Mouse (Mus musculus): ENCODE measurements around the gene Mansc4.

Gene Mansc4

GRCm38 (mm10) chr6:147079919-147080318 is 6.9 kb downstream of the Mansc4 start:
- DNase-seq (ENCODE audit: low spot score): no peak

- DNase-seq (ENCODE audit: low spot score): no peak
These were observed 10.0 kb downstream of the Mansc4 start for GRCm38 (mm10) chr6:147076878-147077277.

- no peak for DNase-seq (ENCODE audit: low spot score)
These were observed 10.9 kb downstream of the Mansc4 start for GRCm38 (mm10) chr6:147075808-147076387.

- no peak for DNase-seq (ENCODE audit: low spot score)
These were observed 21.9 kb downstream of the Mansc4 start for GRCm38 (mm10) chr6:147064944-147065261.

GRCm38 (mm10) chr6:147064226-147064943 is 22.4 kb downstream of the Mansc4 start:
- DNase-seq (ENCODE audit: low spot score): no peak

GRCm38 (mm10) chr6:147062694-147063093 is 24.1 kb downstream of the Mansc4 start:
- no peak for DNase-seq (ENCODE audit: low spot score)

- no peak for DNase-seq (ENCODE audit: low spot score)
These were observed 24.8 kb downstream of the Mansc4 start for GRCm38 (mm10) chr6:147062034-147062433.

- DNase-seq (ENCODE audit: low spot score): no peak
These were observed 25.2 kb downstream of the Mansc4 start for GRCm38 (mm10) chr6:147061630-147062029.

GRCm38 (mm10) chr6:147059326-147059725 is 27.5 kb downstream of the Mansc4 start:
- DNase-seq (ENCODE audit: low spot score): no peak

- no peak for DNase-seq (ENCODE audit: low spot score)
These were observed 31.4 kb downstream of the Mansc4 start for GRCm38 (mm10) chr6:147055374-147055977.

- no peak for DNase-seq (ENCODE audit: low spot score)
These were observed 32.8 kb downstream of the Mansc4 start for GRCm38 (mm10) chr6:147053785-147054646.

- no peak for DNase-seq (ENCODE audit: low spot score)
These were observed 34.4 kb downstream of the Mansc4 start for GRCm38 (mm10) chr6:147052440-147052839.

GRCm38 (mm10) chr6:147051666-147052065 is 35.2 kb downstream of the Mansc4 start:
- DNase-seq (ENCODE audit: low spot score): no peak

- no peak for DNase-seq (ENCODE audit: low spot score)
These were observed 37.5 kb downstream of the Mansc4 start for GRCm38 (mm10) chr6:147049239-147049805.

GRCm38 (mm10) chr6:147043633-147044032 is 43.2 kb downstream of the Mansc4 start:
- DNase-seq (ENCODE audit: low spot score): no peak

- peak; percentile 69 for DNase-seq (ENCODE audit: low spot score)
These were observed 44.2 kb downstream of the Mansc4 start, which contains the start of gene Mrps35 for GRCm38 (mm10) chr6:147042291-147043290. Mrps35 (plus strand) TSS chr6:147042764.

- no peak for DNase-seq (ENCODE audit: low spot score)
These were observed 54.4 kb downstream of the Mansc4 start, which contains the start of gene Rep15 for GRCm38 (mm10) chr6:147032303-147032925. Rep15 (plus strand) TSS chr6:147032584.

- DNase-seq (ENCODE audit: low spot score): no peak
These were observed 56.5 kb downstream of the Mansc4 start for GRCm38 (mm10) chr6:147030096-147030885.

GRCm38 (mm10) chr6:147029591-147029990 is 57.2 kb downstream of the Mansc4 start:
- no peak for DNase-seq (ENCODE audit: low spot score)

All from layer of hippocampus, adult 9-10 months (tissue).